Mouse (Mus musculus): ENCODE data around the gene Arfrp1. TPM values are rescaled to one million over a fixed set of nuclear protein-coding genes. Genes with fewer than 3 reads are reported as not detected.

The Arfrp1 gene
- polyA plus RNA-seq, 1 experiment: 43.2 TPM

GRCm38 (mm10) chr2:181384919-181385391, 19.8 kb upstream of the Arfrp1 start:
- TF ChIP-seq CTCF (IDR thresholded peaks at IDR 0.05; ENCODE audit: control insufficient read depth, insufficient read depth, insufficient replicate concordance, low read depth, low read length) (no peak), POLR2A (IDR thresholded peaks at IDR 0.05; ENCODE audit: control insufficient read depth, low read depth, low read length) (no peak)
- Histone ChIP-seq H3K4me1 (ENCODE audit: control insufficient read depth, insufficient read depth, low read length) (no peaks in the 10 kb centered on the region), H3K36me3 (ENCODE audit: control insufficient read depth, insufficient read depth, low read length) (peaks cover 2% of the 10 kb centered on the region; the same call in 1 of the 2 replicates), H3K27ac (ENCODE audit: control insufficient read depth, insufficient read depth, low read depth, low read length) (no peak overlapping the region), H3K4me3 (ENCODE audit: control insufficient read depth, low read depth, low read length) (no peak overlapping the region), H3K27me3 (ENCODE audit: control insufficient read depth, insufficient read depth, low read length) (no peaks in the 10 kb centered on the region)

GRCm38 (mm10) chr2:181384463-181384862, 19.3 kb upstream of the Arfrp1 start:
- H3K27me3 ChIP-seq (ENCODE audit: control insufficient read depth, insufficient read depth, low read length): no peaks in the 10 kb centered on the region
- TF ChIP-seq POLR2A (IDR thresholded peaks at IDR 0.05; ENCODE audit: control insufficient read depth, low read depth, low read length): no peak
- no peak for TF ChIP-seq CTCF (IDR thresholded peaks at IDR 0.05; ENCODE audit: control insufficient read depth, insufficient read depth, insufficient replicate concordance, low read depth, low read length)
- H3K4me1 ChIP-seq (ENCODE audit: control insufficient read depth, insufficient read depth, low read length): no peaks in the 10 kb centered on the region
- H3K36me3 ChIP-seq (ENCODE audit: control insufficient read depth, insufficient read depth, low read length): peaks cover 2% of the 10 kb centered on the region; the same call in 1 of the 2 replicates
- H3K27ac ChIP-seq (ENCODE audit: control insufficient read depth, insufficient read depth, low read depth, low read length): no peak overlapping the region
- H3K4me3 ChIP-seq (ENCODE audit: control insufficient read depth, low read depth, low read length): no peak overlapping the region

- H3K4me1 ChIP-seq (ENCODE audit: control insufficient read depth, insufficient read depth, low read length): no peaks in the 10 kb centered on the region
- no peak overlapping the region for H3K4me3 ChIP-seq (ENCODE audit: control insufficient read depth, low read depth, low read length)
- H3K36me3 ChIP-seq (ENCODE audit: control insufficient read depth, insufficient read depth, low read length): peaks cover 2% of the 10 kb centered on the region; the same call in 1 of the 2 replicates
- no peaks in the 10 kb centered on the region for H3K27me3 ChIP-seq (ENCODE audit: control insufficient read depth, insufficient read depth, low read length)
- H3K27ac ChIP-seq (ENCODE audit: control insufficient read depth, insufficient read depth, low read depth, low read length): no peak overlapping the region
- TF ChIP-seq POLR2A (IDR thresholded peaks at IDR 0.05; ENCODE audit: control insufficient read depth, low read depth, low read length): no peak
Measured at GRCm38 (mm10) chr2:181381631-181382306, 16.6 kb upstream of the Arfrp1 start.

- Histone ChIP-seq H3K4me3 (ENCODE audit: control insufficient read depth, low read depth, low read length) (no peak overlapping the region), H3K27me3 (ENCODE audit: control insufficient read depth, insufficient read depth, low read length) (no peaks in the 10 kb centered on the region), H3K4me1 (ENCODE audit: control insufficient read depth, insufficient read depth, low read length) (no peaks in the 10 kb centered on the region), H3K36me3 (ENCODE audit: control insufficient read depth, insufficient read depth, low read length) (peaks cover 2% of the 10 kb centered on the region; the same call in 1 of the 2 replicates), H3K27ac (ENCODE audit: control insufficient read depth, insufficient read depth, low read depth, low read length) (no peak overlapping the region)
- no peak for TF ChIP-seq CTCF (IDR thresholded peaks at IDR 0.05; ENCODE audit: control insufficient read depth, insufficient read depth, insufficient replicate concordance, low read depth, low read length)
- no peak for TF ChIP-seq POLR2A (IDR thresholded peaks at IDR 0.05; ENCODE audit: control insufficient read depth, low read depth, low read length)
Measured at GRCm38 (mm10) chr2:181381107-181381506, 15.9 kb upstream of the Arfrp1 start.

GRCm38 (mm10) chr2:181380251-181380650, 15.0 kb upstream of the Arfrp1 start:
- Histone ChIP-seq H3K27ac (ENCODE audit: control insufficient read depth, insufficient read depth, low read depth, low read length) (no peak overlapping the region), H3K27me3 (ENCODE audit: control insufficient read depth, insufficient read depth, low read length) (no peaks in the 10 kb centered on the region), H3K4me3 (ENCODE audit: control insufficient read depth, low read depth, low read length) (no peak overlapping the region), H3K4me1 (ENCODE audit: control insufficient read depth, insufficient read depth, low read length) (no peaks in the 10 kb centered on the region), H3K36me3 (ENCODE audit: control insufficient read depth, insufficient read depth, low read length) (peaks cover 2% of the 10 kb centered on the region; the same call in 1 of the 2 replicates)
- TF ChIP-seq CTCF (IDR thresholded peaks at IDR 0.05; ENCODE audit: control insufficient read depth, insufficient read depth, insufficient replicate concordance, low read depth, low read length) (no peak), POLR2A (IDR thresholded peaks at IDR 0.05; ENCODE audit: control insufficient read depth, low read depth, low read length) (no peak)

- Histone ChIP-seq H3K4me1 (ENCODE audit: control insufficient read depth, insufficient read depth, low read length) (no peaks in the 10 kb centered on the region), H3K27me3 (ENCODE audit: control insufficient read depth, insufficient read depth, low read length) (no peaks in the 10 kb centered on the region), H3K36me3 (ENCODE audit: control insufficient read depth, insufficient read depth, low read length) (peaks cover 2% of the 10 kb centered on the region; the same call in 1 of the 2 replicates), H3K4me3 (ENCODE audit: control insufficient read depth, low read depth, low read length) (no peak within 1 kb of the TSS), H3K27ac (ENCODE audit: control insufficient read depth, insufficient read depth, low read depth, low read length) (no peak within 1 kb of the TSS)
- TF ChIP-seq CTCF (IDR thresholded peaks at IDR 0.05; ENCODE audit: control insufficient read depth, insufficient read depth, insufficient replicate concordance, low read depth, low read length) (no peak), POLR2A (IDR thresholded peaks at IDR 0.05; ENCODE audit: control insufficient read depth, low read depth, low read length) (no peak)
Measured at GRCm38 (mm10) chr2:181379778-181380177, 14.6 kb upstream of the Arfrp1 start, which contains the start of gene Lime1. Gene Lime1 (plus strand): TSS chr2:181380078.

- no peak for TF ChIP-seq POLR2A (IDR thresholded peaks at IDR 0.05; ENCODE audit: control insufficient read depth, low read depth, low read length)
- H3K4me1 ChIP-seq (ENCODE audit: control insufficient read depth, insufficient read depth, low read length): no peaks in the 10 kb centered on the region
- H3K36me3 ChIP-seq (ENCODE audit: control insufficient read depth, insufficient read depth, low read length): peaks cover 2% of the 10 kb centered on the region; the same call in 1 of the 2 replicates
- H3K4me3 ChIP-seq (ENCODE audit: control insufficient read depth, low read depth, low read length): no peak overlapping the region
- H3K27me3 ChIP-seq (ENCODE audit: control insufficient read depth, insufficient read depth, low read length): no peaks in the 10 kb centered on the region
- H3K27ac ChIP-seq (ENCODE audit: control insufficient read depth, insufficient read depth, low read depth, low read length): no peak overlapping the region
Measured at GRCm38 (mm10) chr2:181378701-181379100, 13.5 kb upstream of the Arfrp1 start.

All from testis, adult 2 months (tissue).